Mouse (Mus musculus) liver, postnatal 0 days (tissue): ENCODE results near the gene Gm10376. TPM values are rescaled to one million over a fixed set of nuclear protein-coding genes. Genes with fewer than 3 reads are reported as not detected.
"Not testable (repeated sequence)": the region's sequence is repeated elsewhere in the genome, so short reads cannot be mapped to it uniquely, and the experiment has no call there.

ENCODE experiments used
- ATAC-seq: fragments of 200-750 bp; cut with Nextera tagmentation; 2 replicates; pipeline ENCODE4 v1.8.0; 2017; ENCODE audit warnings: mild to moderate bottlenecking, moderate library complexity
- DNase-seq: peaks from one replicate; pipeline ENCODE4 v3.0.0-alpha.2; 2016
- H3K27ac ChIP-seq: fragments of 300-500 bp; sonication (generic); 2 replicates; pipeline ENCODE4 v1.5.1; 2014; ENCODE audit warnings: antibody characterized with exemption, moderate library complexity, mild to moderate bottlenecking, low read depth
- H3K27me3 ChIP-seq: fragments of 300-500 bp; sonication (generic); 2 replicates; pipeline ENCODE4 v1.6.1; 2014; ENCODE audit warnings: low read length, control low read depth, mixed read lengths; ENCODE audit not compliant: insufficient read depth
- H3K36me3 ChIP-seq: fragments of 300-500 bp; sonication (generic); replicated peaks from 2 replicates; pipeline ENCODE4 v1.6.1; 2014; ENCODE audit warnings: mild to moderate bottlenecking, control low read depth, low read length, moderate library complexity, mixed read lengths; ENCODE audit not compliant: insufficient read depth
- H3K4me1 ChIP-seq: fragments of 300-500 bp; sonication (generic); 2 replicates; pipeline ENCODE4 v1.6.1; 2014; ENCODE audit warnings: antibody characterized with exemption, mild to moderate bottlenecking, control low read depth; ENCODE audit not compliant: insufficient read depth
- H3K4me2 ChIP-seq: fragments of 300-500 bp; sonication (generic); 2 replicates; pipeline ENCODE4 v1.6.1; 2014; ENCODE audit warnings: low read depth, mild to moderate bottlenecking, low read length, moderate library complexity, mixed read lengths
- H3K4me3 ChIP-seq: fragments of 300-500 bp; sonication (generic); 2 replicates; pipeline ENCODE4 v1.5.1; 2014; ENCODE audit warnings: low read depth, low read length
- H3K9ac ChIP-seq: fragments of 300-500 bp; sonication (generic); replicated peaks from 2 replicates; pipeline ENCODE4 v1.6.1; 2014; ENCODE audit warnings: mild to moderate bottlenecking, moderate library complexity
- H3K9me3 ChIP-seq: fragments of 300-500 bp; sonication (generic); 2 replicates; pipeline ENCODE4 v1.6.1; 2016; ENCODE audit warnings: mild to moderate bottlenecking, control low read depth, low read length, mixed read lengths
- WGBS: fragments of 180-500 bp; shearing (Covaris S2); extraction: QIAGEN DNeasy Blood & Tissue Kit; methylation state at CpG from one replicate; pipeline ENCODE4 v1.1.7; 2014; ENCODE audit not compliant: insufficient replicate concordance; 5-methylcytosine and 5-hydroxymethylcytosine counted together
- polyA plus RNA-seq: library from polyadenylated mRNA; unstranded; fragments of >200 nt; fragmentation: Nextera tagmentation; extraction: Ambion mirVana; gene quantifications from 2 replicates; pipeline ENCODE4 v1.2.1, GENCODE M21; 2015

Gm10376 gene
- polyA plus RNA-seq: not detected in 2 replicates

DNA sequence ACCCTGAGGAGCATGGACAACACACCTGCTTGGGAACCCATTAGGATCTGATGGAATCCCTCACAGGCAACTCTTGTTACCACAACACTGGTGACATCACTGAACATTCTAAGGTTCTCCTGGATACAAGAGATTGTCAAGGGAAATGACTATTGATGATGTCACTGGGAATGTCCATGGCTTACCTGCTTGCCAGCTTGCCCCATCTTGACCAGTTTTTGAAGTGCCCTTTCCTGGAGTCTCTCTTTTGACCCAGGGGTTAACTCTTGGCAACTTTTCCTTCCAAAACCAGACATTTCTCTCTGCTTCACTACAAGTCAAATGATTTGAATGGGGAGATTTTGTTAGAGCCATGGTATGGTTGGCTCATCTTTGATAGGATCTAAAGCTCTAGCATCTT lies at the start of gene Gm10376:
Gene Gm10376 (minus strand): TSS at position 101 of the 400 bp plus-strand sequence.
- H3K36me3 ChIP-seq, H3K4me1 ChIP-seq, DNase-seq, H3K4me3 ChIP-seq, ATAC-seq, H3K9ac ChIP-seq, H3K4me2 ChIP-seq, H3K27ac ChIP-seq, H3K27me3 ChIP-seq, H3K9me3 ChIP-seq: not testable (repeated sequence)

DNA sequence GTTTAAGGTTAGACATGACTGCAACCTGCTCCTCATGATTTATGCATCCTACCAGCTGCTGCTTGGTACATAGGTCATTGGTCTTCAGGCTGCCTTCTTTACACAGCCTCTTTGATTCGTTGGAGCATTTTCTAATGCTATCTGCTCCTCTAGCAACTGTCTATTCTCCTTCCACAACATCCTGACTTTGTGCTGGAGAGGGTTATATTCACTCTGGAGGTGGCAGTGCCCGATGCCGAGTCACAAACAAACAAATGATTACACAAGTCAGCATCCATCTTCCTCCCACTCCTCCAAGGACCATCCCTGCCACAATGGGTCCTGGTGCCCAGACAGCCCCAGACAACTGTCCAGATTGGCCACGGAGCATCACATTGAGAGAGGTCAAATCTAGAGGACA lies 44.8 kb upstream of the Gm10376 start:
- not testable (repeated sequence) for H3K4me3 ChIP-seq, H3K27ac ChIP-seq, DNase-seq, H3K9me3 ChIP-seq, H3K36me3 ChIP-seq, H3K9ac ChIP-seq, H3K4me2 ChIP-seq, H3K4me1 ChIP-seq, H3K27me3 ChIP-seq, ATAC-seq
- WGBS: 62% methylated on average over 4 of the region's 4 CpGs

DNA sequence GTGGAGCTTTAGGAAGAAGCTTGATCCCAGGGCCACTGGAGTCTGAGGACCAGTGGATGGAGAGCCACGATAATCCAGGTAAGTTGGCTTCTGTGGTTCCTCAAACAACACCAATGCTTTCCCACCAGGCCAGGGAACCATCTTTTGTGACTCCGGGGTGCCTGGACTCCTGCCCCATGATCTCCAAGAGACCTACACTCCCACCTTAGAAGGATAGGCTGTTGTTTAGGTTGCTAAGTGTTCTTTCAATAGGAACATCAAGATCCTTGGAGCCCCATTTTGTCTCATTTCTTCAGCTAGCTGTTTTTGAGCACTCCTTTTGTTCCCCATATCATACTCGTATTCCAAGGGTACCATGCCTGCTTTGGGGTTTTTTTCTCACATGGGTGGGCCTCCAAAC lies 42.6 kb upstream of the Gm10376 start:
- H3K4me3 ChIP-seq, DNase-seq, H3K36me3 ChIP-seq, H3K9ac ChIP-seq, H3K9me3 ChIP-seq, H3K4me2 ChIP-seq, H3K4me1 ChIP-seq, H3K27ac ChIP-seq, ATAC-seq, H3K27me3 ChIP-seq: not testable (repeated sequence)
- 64% methylated on average over 3 of the region's 3 CpGs for WGBS

DNA sequence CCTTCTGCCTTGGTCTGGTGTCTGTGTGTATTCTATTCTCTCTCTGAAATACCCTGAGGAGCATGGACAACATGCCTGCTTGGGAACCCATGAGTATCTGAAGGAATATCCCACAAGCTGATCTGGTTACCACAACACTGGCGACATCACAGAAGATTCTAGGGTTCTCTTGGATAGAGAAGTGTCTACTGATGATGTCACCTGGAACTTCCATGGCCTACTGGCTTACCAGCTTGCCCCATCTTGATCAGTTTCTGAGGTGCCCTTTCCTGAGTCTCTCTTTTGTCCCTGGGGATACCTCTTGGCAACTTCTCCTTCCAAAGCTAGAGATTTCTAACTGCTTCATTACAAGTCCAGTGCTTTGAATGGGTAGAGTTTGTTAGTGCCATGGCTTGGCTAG lies 21.9 kb downstream of the Gm10376 start, which contains the start of gene Gm8082:
Gene Gm8082 (minus strand): TSS at position 101 of the 400 bp plus-strand sequence.
- not testable (repeated sequence) for H3K4me1 ChIP-seq, H3K9me3 ChIP-seq, H3K27ac ChIP-seq, ATAC-seq, H3K4me2 ChIP-seq, H3K27me3 ChIP-seq, DNase-seq, H3K36me3 ChIP-seq, H3K4me3 ChIP-seq, H3K9ac ChIP-seq
- WGBS: no CpG with 5 or more reads among the region's 1 CpGs

Other genes starting within 250 kb of the Gm10376 start
- gene Gm3015, start 246.8 kb downstream of the Gm10376 start, polyA plus RNA-seq: not detected in 2 replicates
- not detected in 2 replicates for gene Gm10377, start 217.6 kb downstream of the Gm10376 start, polyA plus RNA-seq
- gene Gm21977, start 162.2 kb downstream of the Gm10376 start, polyA plus RNA-seq: not detected in 2 replicates
- not detected in 2 replicates for gene Gm8082, start 22.0 kb downstream of the Gm10376 start, polyA plus RNA-seq
- gene Gm8094, start 61.0 kb upstream of the Gm10376 start, polyA plus RNA-seq: not detected in 2 replicates
- not detected in 2 replicates for gene Gm8104, start 85.0 kb upstream of the Gm10376 start, polyA plus RNA-seq
- gene Gm7233, start 164.2 kb upstream of the Gm10376 start, polyA plus RNA-seq: not detected in 2 replicates
- gene Gm8122, start 219.7 kb upstream of the Gm10376 start, polyA plus RNA-seq: not detected in 2 replicates
- not detected in 2 replicates for gene Gm8126, start 243.0 kb upstream of the Gm10376 start, polyA plus RNA-seq